Mouse (Mus musculus) MEL (cell line): ENCODE results near the gene Fbrs.

Source experiments
- HCFC1 ChIP-seq: IDR thresholded peaks from 2 replicates; pipeline ENCODE4 v1.6.1; 2012; ENCODE audit warnings: low read depth, mild to moderate bottlenecking, inconsistent platforms, low read length, improper control_type of control experiment, moderate library complexity
- MAFK ChIP-seq: IDR thresholded peaks from 2 replicates; pipeline ENCODE4 v1.6.1; 2011; ENCODE audit warnings: low read depth, mild to moderate bottlenecking, low read length, improper control_type of control experiment, borderline replicate concordance

GRCm38 (mm10) chr7:127470743-127471645 lies 8.0 kb upstream of the Fbrs start:
- peak; percentile 95 for TF ChIP-seq HCFC1
- TF ChIP-seq MAFK = no peak
